Comparison of ENCODE assay signal across 10 mouse cellular contexts in the genomic region with DNA sequence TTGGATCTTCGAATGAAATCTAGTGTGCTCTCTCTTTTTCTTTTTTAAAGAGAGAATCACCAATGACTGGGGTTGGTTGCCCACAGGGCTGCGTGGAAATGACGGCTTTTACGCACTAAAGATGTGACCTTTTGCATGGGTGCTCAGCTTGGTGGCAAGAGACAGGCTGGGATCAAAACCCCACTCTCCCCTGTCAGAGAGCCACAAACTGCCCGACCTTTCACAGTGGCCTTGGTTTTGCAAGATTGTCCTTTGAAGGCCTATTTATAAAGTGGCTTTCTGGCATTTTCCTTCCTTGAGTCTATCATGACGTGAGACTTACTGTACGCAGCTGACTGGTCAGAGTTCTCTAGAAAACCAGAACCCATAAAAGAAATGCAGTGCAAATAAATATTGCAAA.
"Had no signal": no experiment of that assay in that cellular context is flagged by ENCODE, and none has a peak within 500 bp of the region (broad histone marks: within the 10 kb centered on the region; RNA-seq: fewer than 3 reads in every experiment).

No protein-coding gene starts in this region.

- H3K27me3 ChIP-seq: liver, embryonic 15.5 days had no signal

- H3K4me2 ChIP-seq: liver, embryonic 11.5 days; liver, embryonic 15.5 days; lung, embryonic 14.5 days had no signal

- ATAC-seq: intestine, postnatal 0 days had no signal

- H3K4me1 ChIP-seq: limb, embryonic 10.5 days; liver, embryonic 15.5 days had no signal

- H3K4me3 ChIP-seq: limb, embryonic 10.5 days; liver, embryonic 15.5 days had no signal

- H3K9me3 ChIP-seq: limb, embryonic 10.5 days; liver, embryonic 15.5 days had no signal

- DNase-seq: kidney, adult 9 months; kidney, postnatal 10 days; lung, embryonic 14.5 days; right cerebral cortex, adult 18-20 months; right cerebral cortex, postnatal 25 days; thymus, postnatal 36 days had no signal

- H3K36me3 ChIP-seq: limb, embryonic 10.5 days; liver, embryonic 15.5 days had no signal

- H3K9ac ChIP-seq: liver, embryonic 15.5 days; lung, embryonic 14.5 days had no signal

- H3K27ac ChIP-seq: limb, embryonic 10.5 days; liver, embryonic 15.5 days had no signal
